Mouse (Mus musculus) heart, adult 2 months (tissue): Measurements from ENCODE around the gene Cd276.

ENCODE experiments used
- CTCF ChIP-seq: fragments of 200-600 bp; IDR thresholded peaks from 2 replicates; pipeline ENCODE4 v1.8.1; 2022; ENCODE audit warnings: antibody characterized with exemption, mild to moderate bottlenecking, moderate library complexity
- POLR2A ChIP-seq: fragments of 200-500 bp; IDR thresholded peaks from 2 replicates; pipeline ENCODE4 v1.6.1; 2011; ENCODE audit warnings: mild to moderate bottlenecking, low read depth, low read length, control low read depth; ENCODE audit not compliant: insufficient read depth

DNA sequence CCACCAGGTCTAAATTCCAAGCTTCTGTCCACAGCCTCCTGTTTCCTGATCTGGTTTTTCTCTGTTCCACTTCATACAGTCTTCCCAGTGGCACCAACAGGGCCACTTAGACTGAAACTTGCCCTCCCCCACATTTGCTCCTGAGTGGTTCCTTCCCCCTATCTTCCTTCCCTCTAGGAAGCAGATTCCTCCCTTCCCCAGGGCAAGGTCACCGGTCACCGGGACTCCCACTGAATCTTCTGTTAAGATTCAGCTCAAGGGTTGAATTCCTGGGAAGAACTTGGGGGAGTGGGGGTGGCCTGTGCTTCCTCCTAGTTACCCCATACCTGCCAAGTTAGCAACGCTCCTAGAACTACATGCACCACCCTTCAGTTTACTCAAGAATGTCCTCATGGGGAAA, 68.2 kb downstream of the Cd276 start:
- TF ChIP-seq CTCF (no peak), POLR2A (no peak)
